Mouse (Mus musculus): ENCODE data around the gene Arl6. TPM values are rescaled to one million over a fixed set of nuclear protein-coding genes. Genes with fewer than 3 reads are reported as not detected.
A peak's percentile ranks its signal among the peaks of the same experiment; 100 is the strongest.

Gene Arl6
- polyA plus RNA-seq, 1 experiment from 2014 or later: 49.1 TPM

GRCm38 (mm10) chr16:59604078-59604781 is 35.0 kb downstream of the Arl6 start:
- Histone ChIP-seq H3K9ac (no peak overlapping the region), H3K27me3 (peaks cover 12% of the 10 kb centered on the region), H3K4me1 (peaks cover 8% of the 10 kb centered on the region), H3K27ac (peak overlapping the region; percentile 56; the same call in 1 of the 2 replicates), H3K36me3 (replicated peaks) (no peaks in the 10 kb centered on the region), H3K4me2 (peak overlapping the region; percentile 34), H3K9me3 (no peaks in the 10 kb centered on the region), H3K4me3 (replicated peaks) (0 out of 2 replicates have a peak overlapping the region, but pooled peaks have one; percentile 7)
- peak; percentile 65 for ATAC-seq (ENCODE audit: low FRiP score)
- WGBS: 51% methylated on average over 15 of the region's 15 CpGs

GRCm38 (mm10) chr16:59600311-59601251 is 38.6 kb downstream of the Arl6 start, which contains the start of gene Crybg3:
Gene Crybg3, minus strand, starts transcription at chr16:59600979.
- under 1% methylated on average over 69 of the region's 90 CpGs for WGBS
- ATAC-seq (ENCODE audit: low FRiP score): peak; percentile 91
- peak within 1 kb of the TSS; percentile 78 for H3K4me3 ChIP-seq (replicated peaks)
- no peaks in the 10 kb centered on the region for H3K36me3 ChIP-seq (replicated peaks)
- H3K4me2 ChIP-seq: peak within 1 kb of the TSS; percentile 80
- peaks cover 17% of the 10 kb centered on the region for H3K27me3 ChIP-seq
- H3K9ac ChIP-seq: peak within 1 kb of the TSS; percentile 79
- peaks cover 10% of the 10 kb centered on the region for H3K4me1 ChIP-seq
- H3K9me3 ChIP-seq: no peaks in the 10 kb centered on the region
- peak within 1 kb of the TSS; percentile 50; the same call in 1 of the 2 replicates for H3K27ac ChIP-seq

- H3K27me3 ChIP-seq: peaks cover 17% of the 10 kb centered on the region
- WGBS: 15% methylated on average over 17 of the region's 17 CpGs
- peaks cover 10% of the 10 kb centered on the region for H3K4me1 ChIP-seq
- H3K36me3 ChIP-seq (replicated peaks): no peaks in the 10 kb centered on the region
- H3K9ac ChIP-seq: peak overlapping the region; percentile 79; the same call in 1 of the 2 replicates
- H3K27ac ChIP-seq: no peak overlapping the region
- peak overlapping the region; percentile 78 for H3K4me3 ChIP-seq (replicated peaks)
- H3K9me3 ChIP-seq: no peaks in the 10 kb centered on the region
- peak overlapping the region; percentile 80 for H3K4me2 ChIP-seq
- no peak for ATAC-seq (ENCODE audit: low FRiP score)
Observed at GRCm38 (mm10) chr16:59599411-59600265, 39.6 kb downstream of the Arl6 start.

- Histone ChIP-seq H3K4me2 (peak overlapping the region; percentile 80), H3K27me3 (peaks cover 17% of the 10 kb centered on the region), H3K9ac (no peak overlapping the region), H3K27ac (no peak overlapping the region), H3K4me3 (replicated peaks) (no peak overlapping the region), H3K9me3 (no peaks in the 10 kb centered on the region), H3K4me1 (peaks cover 7% of the 10 kb centered on the region), H3K36me3 (replicated peaks) (no peaks in the 10 kb centered on the region)
- no peak for ATAC-seq (ENCODE audit: low FRiP score)
- WGBS: 9% methylated on average over 4 of the region's 4 CpGs
Observed at GRCm38 (mm10) chr16:59598997-59599396, 40.2 kb downstream of the Arl6 start.

GRCm38 (mm10) chr16:59597256-59597655 is 41.9 kb downstream of the Arl6 start:
- no peak for ATAC-seq (ENCODE audit: low FRiP score)
- 92% methylated on average over 6 of the region's 6 CpGs for WGBS
- no peak overlapping the region for H3K4me2 ChIP-seq
- H3K9me3 ChIP-seq: no peaks in the 10 kb centered on the region
- H3K36me3 ChIP-seq (replicated peaks): no peaks in the 10 kb centered on the region
- H3K27me3 ChIP-seq: peaks cover 17% of the 10 kb centered on the region
- H3K4me1 ChIP-seq: peaks cover 6% of the 10 kb centered on the region
- no peak overlapping the region for H3K4me3 ChIP-seq (replicated peaks)
- no peak overlapping the region for H3K9ac ChIP-seq
- H3K27ac ChIP-seq: no peak overlapping the region

GRCm38 (mm10) chr16:59594714-59595113 is 44.5 kb downstream of the Arl6 start:
- H3K27me3 ChIP-seq: peaks cover 9% of the 10 kb centered on the region
- no peak overlapping the region for H3K27ac ChIP-seq
- ATAC-seq (ENCODE audit: low FRiP score): no peak
- H3K9ac ChIP-seq: no peak overlapping the region
- no peak overlapping the region for H3K4me2 ChIP-seq
- no peaks in the 10 kb centered on the region for H3K36me3 ChIP-seq (replicated peaks)
- H3K4me3 ChIP-seq (replicated peaks): no peak overlapping the region
- peaks cover 6% of the 10 kb centered on the region for H3K4me1 ChIP-seq
- H3K9me3 ChIP-seq: no peaks in the 10 kb centered on the region
- WGBS: 87% methylated on average over 3 of the region's 3 CpGs

GRCm38 (mm10) chr16:59590790-59591189 is 48.4 kb downstream of the Arl6 start:
- Histone ChIP-seq H3K36me3 (replicated peaks) (no peaks in the 10 kb centered on the region), H3K27me3 (no peaks in the 10 kb centered on the region), H3K9me3 (no peaks in the 10 kb centered on the region), H3K4me3 (replicated peaks) (no peak overlapping the region), H3K9ac (no peak overlapping the region), H3K27ac (no peak overlapping the region), H3K4me1 (no peaks in the 10 kb centered on the region), H3K4me2 (no peak overlapping the region)
- 82% methylated on average over 6 of the region's 6 CpGs for WGBS
- ATAC-seq (ENCODE audit: low FRiP score): no peak

GRCm38 (mm10) chr16:59588351-59589025 is 50.7 kb downstream of the Arl6 start:
- Histone ChIP-seq H3K4me2 (no peak overlapping the region), H3K27me3 (no peaks in the 10 kb centered on the region), H3K27ac (no peak overlapping the region), H3K4me1 (no peaks in the 10 kb centered on the region), H3K9me3 (no peaks in the 10 kb centered on the region), H3K36me3 (replicated peaks) (no peaks in the 10 kb centered on the region), H3K4me3 (replicated peaks) (no peak overlapping the region), H3K9ac (no peak overlapping the region)
- ATAC-seq (ENCODE audit: low FRiP score): no peak
- 96% methylated on average over 13 of the region's 13 CpGs for WGBS

- no peaks in the 10 kb centered on the region for H3K36me3 ChIP-seq (replicated peaks)
- WGBS: 97% methylated on average over 10 of the region's 10 CpGs
- no peak overlapping the region for H3K4me2 ChIP-seq
- H3K4me3 ChIP-seq (replicated peaks): no peak overlapping the region
- H3K9ac ChIP-seq: no peak overlapping the region
- H3K4me1 ChIP-seq: no peaks in the 10 kb centered on the region
- H3K27me3 ChIP-seq: no peaks in the 10 kb centered on the region
- no peak for ATAC-seq (ENCODE audit: low FRiP score)
- H3K9me3 ChIP-seq: no peaks in the 10 kb centered on the region
- no peak overlapping the region for H3K27ac ChIP-seq
Observed at GRCm38 (mm10) chr16:59587816-59588215, 51.4 kb downstream of the Arl6 start.

GRCm38 (mm10) chr16:59586911-59587310 is 52.3 kb downstream of the Arl6 start:
- no peaks in the 10 kb centered on the region for H3K36me3 ChIP-seq (replicated peaks)
- H3K9me3 ChIP-seq: no peaks in the 10 kb centered on the region
- no peak overlapping the region for H3K9ac ChIP-seq
- 89% methylated on average over 8 of the region's 8 CpGs for WGBS
- no peak overlapping the region for H3K4me3 ChIP-seq (replicated peaks)
- H3K4me2 ChIP-seq: no peak overlapping the region
- H3K27ac ChIP-seq: no peak overlapping the region
- ATAC-seq (ENCODE audit: low FRiP score): no peak
- no peaks in the 10 kb centered on the region for H3K27me3 ChIP-seq
- no peaks in the 10 kb centered on the region for H3K4me1 ChIP-seq

- Histone ChIP-seq H3K9me3 (no peaks in the 10 kb centered on the region), H3K27ac (no peak overlapping the region), H3K4me2 (no peak overlapping the region), H3K4me3 (replicated peaks) (no peak overlapping the region), H3K4me1 (no peaks in the 10 kb centered on the region), H3K27me3 (no peaks in the 10 kb centered on the region), H3K36me3 (replicated peaks) (no peaks in the 10 kb centered on the region), H3K9ac (no peak overlapping the region)
- ATAC-seq (ENCODE audit: low FRiP score): no peak
- 75% methylated on average over 6 of the region's 6 CpGs for WGBS
Observed at GRCm38 (mm10) chr16:59586276-59586675, 52.9 kb downstream of the Arl6 start.

All from forebrain, embryonic 12.5 days (tissue).